Mouse (Mus musculus) cortical plate, adult 2 months (tissue): ENCODE measurements around the gene Bptf.

ENCODE experiments used
- CTCF ChIP-seq: fragments of 200-500 bp; IDR thresholded peaks from 2 replicates; pipeline ENCODE4 v1.5.1; 2011; ENCODE audit warnings: mild to moderate bottlenecking, control low read depth, low read length; ENCODE audit not compliant: insufficient read depth; ENCODE audit errors: extremely low read depth
- POLR2A ChIP-seq: fragments of 200-500 bp; IDR thresholded peaks from 2 replicates; pipeline ENCODE4 v1.6.1; 2011; ENCODE audit warnings: mild to moderate bottlenecking, low read length, control low read depth; ENCODE audit not compliant: insufficient read depth; ENCODE audit errors: extremely low read depth

DNA sequence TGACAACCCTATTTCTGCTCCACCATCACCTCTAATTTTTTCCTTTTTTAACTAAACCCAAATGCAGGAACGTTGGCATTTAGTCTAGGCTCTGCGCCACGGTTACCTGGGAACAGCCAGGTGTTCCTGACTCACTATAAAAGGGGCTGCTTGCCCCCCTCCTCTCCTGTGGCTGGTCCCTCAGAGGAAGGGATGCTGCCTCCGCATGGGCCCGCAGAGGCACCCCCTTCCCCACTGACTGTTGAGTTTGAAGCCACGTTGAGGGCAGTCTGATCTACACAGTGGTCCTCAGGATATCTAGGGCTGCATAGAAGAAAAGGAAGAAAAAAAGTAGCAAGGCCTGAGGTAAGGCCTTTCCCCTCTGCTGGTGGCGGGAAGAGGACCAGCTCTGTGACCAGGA is 120.8 kb downstream of the Bptf start:
- TF ChIP-seq POLR2A (no peak), CTCF (no peak)
